Mouse (Mus musculus) hindbrain, postnatal 0 days (tissue): ENCODE measurements around the gene Fchsd2. TPM values are rescaled to one million over a fixed set of nuclear protein-coding genes. Genes with fewer than 3 reads are reported as not detected.

ENCODE experiments used
- ATAC-seq: fragments of 200-750 bp; cut with Nextera tagmentation; 2 replicates; pipeline ENCODE4 v1.8.0; 2017; ENCODE audit warnings: mild to moderate bottlenecking, moderate TSS enrichment, moderate library complexity
- DNase-seq: peaks from one replicate; pipeline ENCODE4 v3.0.0-alpha.2; 2015; ENCODE audit warnings: low spot score
- H3K27ac ChIP-seq: fragments of 300-500 bp; sonication (generic); 2 replicates; pipeline ENCODE4 v1.5.1; 2014; ENCODE audit warnings: mild to moderate bottlenecking
- H3K27me3 ChIP-seq: fragments of 300-500 bp; sonication (generic); 2 replicates; pipeline ENCODE4 v1.6.1; 2014; ENCODE audit warnings: low read length, mixed read lengths; ENCODE audit not compliant: insufficient read depth
- H3K36me3 ChIP-seq: fragments of 300-500 bp; sonication (generic); 2 replicates; pipeline ENCODE4 v1.6.1; 2014; ENCODE audit warnings: low read length, mixed read lengths; ENCODE audit not compliant: insufficient read depth
- H3K4me1 ChIP-seq: fragments of 300-500 bp; sonication (generic); 2 replicates; pipeline ENCODE4 v1.6.1; 2014; ENCODE audit warnings: antibody characterized with exemption, low read length, mixed read lengths; ENCODE audit not compliant: insufficient read depth
- H3K4me2 ChIP-seq: fragments of 300-500 bp; sonication (generic); 2 replicates; pipeline ENCODE4 v1.6.1; 2014; ENCODE audit warnings: low read depth, mild to moderate bottlenecking, low read length, moderate library complexity, mixed read lengths
- H3K4me3 ChIP-seq: fragments of 300-500 bp; sonication (generic); 2 replicates; pipeline ENCODE4 v1.5.1; 2014; ENCODE audit warnings: low read length
- H3K9ac ChIP-seq: fragments of 300-500 bp; sonication (generic); replicated peaks from 2 replicates; pipeline ENCODE4 v1.6.1; 2014; ENCODE audit warnings: mild to moderate bottlenecking, low read length, moderate library complexity, mixed read lengths
- H3K9me3 ChIP-seq: fragments of 300-500 bp; sonication (generic); 2 replicates; pipeline ENCODE4 v1.6.1; 2016; ENCODE audit warnings: low read length, mixed read lengths
- CTCF ChIP-seq: IDR thresholded peaks from 2 replicates; pipeline ENCODE4 v1.5.1; 2016; ENCODE audit warnings: antibody characterized with exemption, control low read depth, low read depth
- WGBS: fragments of 180-500 bp; shearing (Covaris S2); extraction: QIAGEN DNeasy Blood & Tissue Kit; methylation state at CpG from one replicate; pipeline ENCODE4 v1.1.7; 2014; 5-methylcytosine and 5-hydroxymethylcytosine counted together
- polyA plus RNA-seq: library from polyadenylated mRNA; unstranded; fragments of >200 nt; fragmentation: Nextera tagmentation; extraction: Ambion mirVana; gene quantifications from 2 replicates; pipeline ENCODE4 v1.2.1, GENCODE M21; 2015
- total RNA-seq: library from RNA; depleted of rRNA; stranded (reverse); fragments of >200 nt; gene quantifications from 2 replicates; pipeline ENCODE4 v1.2.3, GENCODE M21; 2014

Gene Fchsd2
- total and polyA plus RNA-seq, 2 experiments from 2014 or later: 34.2 to 43.1 TPM

GRCm38 (mm10) chr7:101064697-101065688 is 27.7 kb upstream of the Fchsd2 start:
- no peak overlapping the region for H3K4me2 ChIP-seq
- WGBS: 89% methylated on average over 7 of the region's 7 CpGs
- no peaks in the 10 kb centered on the region; the same call in 1 of the 2 replicates for H3K4me1 ChIP-seq
- no peak for DNase-seq
- H3K36me3 ChIP-seq: no peaks in the 10 kb centered on the region
- no peak overlapping the region for H3K27ac ChIP-seq
- no peak for ATAC-seq
- no peak overlapping the region for H3K9ac ChIP-seq
- no peak for TF ChIP-seq CTCF
- no peaks in the 10 kb centered on the region for H3K9me3 ChIP-seq
- H3K4me3 ChIP-seq: no peak overlapping the region
- no peaks in the 10 kb centered on the region for H3K27me3 ChIP-seq

GRCm38 (mm10) chr7:101066009-101066408 is 26.7 kb upstream of the Fchsd2 start:
- ATAC-seq (no peak), DNase-seq (no peak)
- WGBS: 93% methylated on average over 5 of the region's 5 CpGs
- no peaks in the 10 kb centered on the region; the same call in 1 of the 2 replicates for H3K4me1 ChIP-seq
- H3K4me3 ChIP-seq: no peak overlapping the region
- no peak overlapping the region for H3K9ac ChIP-seq
- no peak overlapping the region for H3K4me2 ChIP-seq
- no peak for TF ChIP-seq CTCF
- no peaks in the 10 kb centered on the region for H3K36me3 ChIP-seq
- H3K9me3 ChIP-seq: no peaks in the 10 kb centered on the region
- H3K27me3 ChIP-seq: no peaks in the 10 kb centered on the region
- no peak overlapping the region for H3K27ac ChIP-seq

DNA sequence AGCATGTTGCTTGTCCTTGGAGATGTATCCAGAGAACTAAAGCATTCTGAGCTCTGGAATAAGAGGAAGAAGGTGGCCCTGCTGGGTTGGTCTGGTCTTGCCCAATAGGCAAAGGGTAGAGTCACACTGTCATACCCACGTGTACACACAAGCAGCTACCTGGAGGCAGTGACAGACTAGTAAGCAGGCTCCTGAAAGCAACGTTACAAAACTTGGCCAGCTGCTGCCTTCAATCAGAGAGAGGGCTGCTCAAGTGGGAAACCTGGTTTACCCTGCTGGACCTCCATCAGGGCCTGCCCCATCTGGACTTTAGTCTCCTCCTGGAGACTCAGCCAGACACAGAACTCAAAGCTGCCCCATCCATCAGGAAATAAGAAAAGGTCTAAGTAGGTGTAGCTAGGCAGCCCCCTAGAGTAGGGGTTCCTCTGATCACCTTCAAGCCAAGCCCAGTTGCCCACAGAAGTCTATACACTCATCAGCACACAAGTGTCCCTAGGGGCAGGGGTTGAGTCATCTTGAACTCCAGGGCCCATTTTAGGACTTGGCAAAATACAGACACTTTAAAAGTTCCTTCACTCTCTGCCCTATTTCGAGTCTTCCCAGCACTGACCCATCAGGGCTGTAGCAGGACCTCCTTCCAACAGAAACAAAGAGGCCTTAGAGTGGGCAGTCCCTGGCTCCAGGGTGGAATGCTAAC is 25.9 kb upstream of the Fchsd2 start:
- Histone ChIP-seq H3K27me3 (no peaks in the 10 kb centered on the region), H3K27ac (no peak overlapping the region), H3K4me1 (no peaks in the 10 kb centered on the region; the same call in 1 of the 2 replicates), H3K36me3 (no peaks in the 10 kb centered on the region), H3K4me2 (no peak overlapping the region), H3K4me3 (no peak overlapping the region), H3K9ac (no peak overlapping the region), H3K9me3 (no peaks in the 10 kb centered on the region)
- no peak for TF ChIP-seq CTCF
- DNase-seq: no peak
- ATAC-seq: no peak
- WGBS: 72% methylated on average over 3 of the region's 3 CpGs

GRCm38 (mm10) chr7:101067521-101067920 is 25.1 kb upstream of the Fchsd2 start:
- Histone ChIP-seq H3K4me3 (no peak overlapping the region), H3K4me1 (no peaks in the 10 kb centered on the region), H3K9ac (no peak overlapping the region), H3K4me2 (no peak overlapping the region), H3K36me3 (no peaks in the 10 kb centered on the region), H3K27ac (no peak overlapping the region), H3K9me3 (no peaks in the 10 kb centered on the region), H3K27me3 (no peaks in the 10 kb centered on the region)
- DNase-seq: no peak
- WGBS: 80% methylated on average over 2 of the region's 2 CpGs
- no peak for TF ChIP-seq CTCF
- no peak for ATAC-seq

GRCm38 (mm10) chr7:101069271-101069670 is 23.4 kb upstream of the Fchsd2 start:
- no peak for ATAC-seq
- no peak overlapping the region for H3K9ac ChIP-seq
- no peak overlapping the region for H3K4me3 ChIP-seq
- H3K4me2 ChIP-seq: no peak overlapping the region
- 81% methylated on average over 6 of the region's 6 CpGs for WGBS
- H3K36me3 ChIP-seq: no peaks in the 10 kb centered on the region
- DNase-seq: no peak
- no peaks in the 10 kb centered on the region for H3K27me3 ChIP-seq
- H3K27ac ChIP-seq: no peak overlapping the region
- no peaks in the 10 kb centered on the region for H3K9me3 ChIP-seq
- no peak for TF ChIP-seq CTCF
- no peaks in the 10 kb centered on the region for H3K4me1 ChIP-seq

DNA sequence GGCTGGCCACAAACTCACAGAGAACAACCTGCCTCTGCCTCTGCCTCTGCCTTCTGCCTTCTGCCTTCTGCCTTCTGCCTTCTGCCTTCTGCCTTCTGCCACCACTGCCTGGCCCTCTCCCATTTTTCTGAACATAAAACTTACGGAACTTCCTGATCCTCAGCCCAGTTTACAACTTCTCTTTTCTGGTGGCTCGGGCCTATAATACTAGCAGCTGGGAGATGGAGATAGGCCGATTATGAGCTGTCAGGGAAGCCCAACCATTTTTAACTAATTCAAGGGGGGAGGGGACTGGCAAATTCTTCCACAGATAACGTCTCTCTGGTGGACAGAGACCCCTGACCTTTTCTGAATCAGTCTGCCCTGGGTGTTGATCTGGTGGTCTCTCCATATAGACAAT is 22.3 kb upstream of the Fchsd2 start:
- no peak for ATAC-seq
- no peak overlapping the region for H3K4me2 ChIP-seq
- no peak overlapping the region for H3K4me3 ChIP-seq
- no peak for TF ChIP-seq CTCF
- no peaks in the 10 kb centered on the region for H3K27me3 ChIP-seq
- DNase-seq: no peak
- H3K36me3 ChIP-seq: no peaks in the 10 kb centered on the region
- H3K4me1 ChIP-seq: no peaks in the 10 kb centered on the region
- WGBS: 52% methylated on average over 4 of the region's 4 CpGs
- H3K9ac ChIP-seq: no peak overlapping the region
- H3K27ac ChIP-seq: no peak overlapping the region
- no peaks in the 10 kb centered on the region for H3K9me3 ChIP-seq
